Mouse (Mus musculus): ENCODE results near the gene Nucb1.
"Not testable (repeated sequence)": the region's sequence is repeated elsewhere in the genome, so short reads cannot be mapped to it uniquely, and the experiment has no call there.

Nucb1 gene

DNA sequence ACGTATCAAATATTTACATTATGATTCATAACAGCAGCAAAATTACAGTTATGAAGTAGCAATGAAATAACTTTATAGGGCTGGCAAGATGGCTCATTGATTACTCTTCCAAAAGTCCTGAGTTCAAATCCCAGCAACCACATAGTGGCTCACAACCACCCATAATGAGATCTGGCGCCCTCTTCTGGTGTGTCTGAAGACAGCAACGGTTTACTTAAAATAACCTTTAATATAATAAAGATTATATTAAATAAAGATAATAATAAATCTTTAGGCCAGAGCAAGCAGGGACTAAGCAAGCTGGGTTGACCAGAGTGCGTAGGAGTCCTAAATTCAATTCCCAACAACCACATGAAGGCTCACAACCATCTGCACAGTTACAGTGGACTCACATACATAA is 47.3 kb downstream of the Nucb1 start:
- in situ Hi-C loops (cut with MboI, MseI): not testable (repeated sequence)

DNA sequence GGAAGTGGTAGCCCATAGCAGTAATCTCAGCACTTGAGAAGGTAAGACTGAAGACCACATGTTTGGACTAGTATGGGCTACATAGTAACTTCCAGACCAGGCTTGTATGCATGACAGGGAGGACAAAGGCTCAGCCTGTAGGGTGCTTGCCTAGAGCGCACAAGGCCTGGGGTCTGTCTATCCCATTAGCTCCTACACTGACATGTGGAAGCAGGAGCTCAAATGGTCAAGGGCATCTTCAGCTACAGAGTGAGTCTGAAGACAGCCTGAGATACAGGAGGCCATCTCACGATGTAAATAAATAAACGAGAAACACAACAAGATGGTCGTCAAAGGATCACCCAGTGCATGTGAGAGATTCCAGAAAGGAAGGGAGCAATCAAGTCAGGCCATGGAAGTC is 47.9 kb downstream of the Nucb1 start:
- in situ Hi-C loops (cut with MboI, MseI): no loop called here

DNA sequence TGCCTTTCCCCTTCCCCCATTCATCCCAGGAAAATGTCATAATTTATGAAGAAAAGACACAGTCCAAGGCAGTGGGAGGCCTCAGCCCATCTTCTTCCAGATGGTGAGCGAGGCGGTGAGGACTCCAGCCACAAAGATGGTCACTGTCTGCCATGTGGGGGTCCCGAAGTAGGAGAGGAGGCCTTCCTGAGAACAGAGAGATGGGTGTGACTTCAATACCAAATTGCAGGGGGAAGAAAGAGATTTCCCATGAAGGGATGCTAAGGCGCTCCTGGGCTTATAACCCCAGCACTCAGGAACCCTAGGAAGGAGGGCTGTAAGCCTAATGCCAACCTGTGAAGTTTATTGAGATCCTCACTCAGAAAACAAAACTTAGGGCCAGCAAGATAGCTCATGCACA is 48.4 kb downstream of the Nucb1 start:
- in situ Hi-C loops (cut with MboI, MseI): no loop called here

DNA sequence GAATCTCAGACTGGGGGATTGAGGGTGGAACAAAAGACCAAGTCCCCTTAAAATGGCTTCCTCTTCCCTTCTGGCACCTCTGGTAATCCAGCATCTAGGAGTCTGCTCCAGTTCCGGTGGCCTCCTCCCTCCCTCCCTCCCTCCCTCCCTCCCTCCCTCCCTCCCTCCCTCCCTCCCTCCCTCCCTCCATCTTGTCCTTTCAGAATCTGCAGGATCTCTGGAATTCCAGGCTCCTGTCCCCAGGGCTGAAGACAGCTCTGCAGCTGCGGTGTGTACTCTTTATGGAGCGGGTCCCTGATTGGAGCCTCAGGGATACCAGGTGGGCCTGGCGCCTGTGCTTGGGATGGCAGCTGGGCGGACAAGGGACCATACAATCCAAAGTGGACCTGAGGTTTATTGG is 48.9 kb downstream of the Nucb1 start:
- in situ Hi-C loops (cut with MboI, MseI): no loop called here

DNA sequence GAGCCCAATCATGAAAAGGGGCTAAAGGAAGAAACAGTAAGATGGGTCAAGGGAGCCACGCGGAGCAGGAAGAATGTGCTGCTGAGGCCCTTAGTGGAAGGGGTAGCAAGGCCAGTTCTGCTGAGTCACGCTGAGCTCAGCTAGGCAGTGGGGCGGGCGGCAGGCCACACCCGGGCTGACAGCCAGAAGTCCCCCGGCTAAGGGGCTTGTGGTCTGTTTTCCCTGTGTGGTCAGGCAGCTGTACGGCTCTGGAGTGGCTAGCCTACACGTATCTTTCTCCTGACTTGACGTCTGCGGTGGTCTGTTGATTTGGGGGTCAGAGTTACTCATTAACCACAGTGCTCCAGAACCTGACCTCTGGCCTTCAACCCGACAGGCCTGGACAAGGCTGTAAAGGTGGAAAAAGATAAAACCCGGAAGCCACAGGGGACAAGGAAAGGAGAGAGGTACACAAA is 49.3 kb downstream of the Nucb1 start:
- in situ Hi-C loops (cut with MboI, MseI): no loop called here

DNA sequence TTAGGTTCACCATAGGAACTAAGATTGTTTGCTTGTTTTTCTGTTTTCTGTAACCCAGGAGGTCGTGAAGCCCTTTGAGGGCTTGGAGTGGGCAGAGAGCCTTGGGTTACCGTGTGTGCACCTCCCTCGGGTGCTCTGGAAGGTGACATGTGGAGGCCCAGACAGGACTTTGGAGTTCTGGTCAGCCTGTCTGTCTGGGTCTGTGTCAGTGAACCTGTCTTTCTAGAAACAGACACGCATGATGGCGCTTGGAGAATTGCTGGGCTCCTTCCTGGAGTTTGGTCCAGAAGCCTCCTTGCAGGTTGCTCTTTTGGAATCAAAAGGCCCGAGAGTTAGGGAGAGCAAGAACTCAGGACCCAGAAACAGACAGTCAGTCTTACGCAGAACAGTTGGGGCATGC is 49.8 kb downstream of the Nucb1 start:
- in situ Hi-C loops (cut with MboI, MseI): no loop called here

DNA sequence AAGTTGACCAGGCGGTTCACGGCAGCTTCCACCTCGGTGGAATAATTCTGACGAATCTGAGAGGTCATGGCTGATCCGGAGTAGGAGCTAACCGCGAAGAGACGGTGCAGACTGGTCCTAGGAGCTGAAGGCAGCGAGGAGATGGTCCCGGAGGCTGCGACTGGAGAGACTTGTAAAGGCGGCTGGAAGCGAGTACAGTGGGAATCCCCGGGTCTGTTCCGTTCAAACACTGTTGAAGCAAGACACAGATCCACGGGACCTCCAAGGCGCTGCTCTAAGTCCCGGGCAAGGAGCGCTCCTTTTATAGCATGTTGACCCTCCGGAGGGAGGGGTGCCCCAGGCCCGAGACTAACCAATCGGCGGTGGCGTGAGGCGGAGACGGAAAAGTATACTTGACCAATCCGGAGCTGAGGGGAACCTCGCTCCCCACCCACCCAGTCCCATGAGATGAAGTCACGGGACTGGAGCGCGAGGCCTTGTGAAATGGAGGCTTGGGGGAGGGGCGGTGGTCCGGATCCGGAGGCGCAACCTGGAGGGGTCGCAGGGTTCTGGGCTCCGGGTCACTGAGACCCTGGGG is 50.6 kb downstream of the Nucb1 start, which contains the start of gene Ftl1:
Gene Ftl1, minus strand, starts transcription at position 321 of the 577 bp plus-strand sequence.
- in situ Hi-C loops (cut with MboI, MseI): not testable (repeated sequence)

DNA sequence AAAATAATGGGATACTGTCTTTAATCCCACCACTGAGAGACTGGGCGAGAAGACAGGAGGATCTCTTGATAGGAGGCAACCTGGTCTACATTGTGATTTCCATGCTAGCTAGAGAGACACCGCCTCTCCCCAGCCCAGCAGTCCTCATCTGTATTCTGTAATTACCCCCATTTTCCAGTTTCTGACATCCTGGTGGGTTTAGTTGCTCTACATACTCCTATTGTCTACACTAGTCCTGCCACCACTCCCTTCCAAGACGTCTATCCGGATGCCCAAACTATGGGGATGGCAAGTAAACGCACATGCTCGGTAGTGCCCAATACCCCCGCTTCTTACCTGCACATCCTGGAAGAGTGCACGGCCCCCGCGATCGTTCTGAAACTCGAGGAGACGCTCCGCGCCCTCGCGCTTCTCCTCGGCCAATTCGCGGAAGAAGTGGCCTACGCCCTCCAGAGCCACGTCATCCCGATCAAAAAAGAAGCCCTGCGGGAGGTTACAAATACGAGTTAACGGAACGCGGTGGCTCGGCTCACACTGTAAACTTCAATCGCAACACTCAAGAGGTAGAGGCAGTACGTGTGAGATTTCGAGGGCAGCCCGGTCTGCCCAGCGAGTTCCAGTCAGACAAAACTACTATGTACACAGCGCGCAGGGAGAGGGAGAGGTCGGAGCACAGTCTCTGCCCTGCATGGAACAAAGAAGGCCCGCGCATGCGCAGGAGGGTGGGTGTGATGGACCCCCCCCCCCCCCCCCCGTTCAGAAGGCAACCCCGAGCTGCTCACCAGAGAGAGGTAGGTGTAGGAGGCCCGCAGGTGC is 51.2 kb downstream of the Nucb1 start:
- in situ Hi-C loops (cut with MboI, MseI): no loop called here

DNA sequence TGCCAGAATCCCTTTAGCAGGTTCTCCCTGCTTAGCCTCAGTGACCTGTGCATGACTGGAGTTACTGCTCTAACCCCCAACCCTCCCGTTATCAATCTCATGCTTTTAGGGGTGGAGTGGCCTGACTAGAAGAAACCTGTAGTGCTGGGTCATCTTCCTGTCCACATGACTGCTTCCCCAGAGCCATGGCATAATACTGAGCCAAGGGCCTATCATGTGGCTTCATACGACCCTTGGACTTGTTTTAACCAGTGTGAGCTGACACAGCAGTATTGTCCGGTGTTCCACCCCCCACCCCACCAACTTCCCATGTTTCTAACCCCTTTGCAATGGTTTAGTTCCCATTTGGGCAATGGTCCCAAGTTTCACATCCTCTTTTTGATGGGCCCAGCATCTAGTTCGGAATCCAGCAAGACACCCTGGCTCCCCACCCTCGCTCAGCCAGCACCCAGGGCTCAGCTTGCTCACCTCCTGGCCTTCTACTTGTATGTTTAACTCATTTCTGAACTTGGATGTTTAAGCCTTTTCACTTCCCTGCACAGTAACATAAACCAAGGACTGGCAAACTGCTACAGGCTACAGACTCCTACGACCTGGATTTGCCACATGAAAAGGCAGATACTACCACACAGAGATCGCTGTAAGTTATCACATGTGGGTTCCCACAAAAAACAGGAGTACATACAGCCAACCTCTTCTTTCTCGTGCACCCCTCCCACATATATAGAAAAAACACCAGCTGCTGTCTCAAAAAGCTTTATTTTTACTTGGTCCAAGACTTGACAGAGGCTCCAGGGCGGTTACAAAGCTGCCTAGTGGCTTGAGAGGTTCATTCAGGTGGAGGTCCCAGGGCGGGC is 52.8 kb downstream of the Nucb1 start:
- in situ Hi-C loops (cut with MboI, MseI): no loop called here

DNA sequence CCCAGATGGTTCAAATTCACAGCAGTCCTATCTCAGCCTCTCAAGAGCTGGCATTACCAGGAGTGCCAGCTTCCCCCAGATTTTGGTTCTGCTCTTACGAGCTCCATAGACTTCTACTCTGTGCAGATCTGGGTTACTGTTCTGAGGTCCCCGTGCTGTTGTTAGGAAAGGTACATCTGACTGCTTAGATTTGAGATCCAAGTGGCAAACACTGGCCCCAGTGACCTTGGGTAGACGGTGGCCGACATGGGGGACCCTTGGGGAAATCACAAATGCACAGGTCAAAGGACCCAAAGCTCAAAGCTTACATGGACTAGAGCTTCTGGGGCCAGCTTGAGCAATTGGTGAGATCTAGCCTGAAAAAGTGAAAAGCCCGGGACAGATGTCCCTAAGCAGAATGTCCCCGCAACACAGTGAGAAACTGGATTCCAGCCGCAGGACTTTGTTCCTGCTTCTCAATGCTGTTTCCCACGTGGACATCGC is 53.4 kb downstream of the Nucb1 start:
- in situ Hi-C loops (cut with MboI, MseI): no loop called here

DNA sequence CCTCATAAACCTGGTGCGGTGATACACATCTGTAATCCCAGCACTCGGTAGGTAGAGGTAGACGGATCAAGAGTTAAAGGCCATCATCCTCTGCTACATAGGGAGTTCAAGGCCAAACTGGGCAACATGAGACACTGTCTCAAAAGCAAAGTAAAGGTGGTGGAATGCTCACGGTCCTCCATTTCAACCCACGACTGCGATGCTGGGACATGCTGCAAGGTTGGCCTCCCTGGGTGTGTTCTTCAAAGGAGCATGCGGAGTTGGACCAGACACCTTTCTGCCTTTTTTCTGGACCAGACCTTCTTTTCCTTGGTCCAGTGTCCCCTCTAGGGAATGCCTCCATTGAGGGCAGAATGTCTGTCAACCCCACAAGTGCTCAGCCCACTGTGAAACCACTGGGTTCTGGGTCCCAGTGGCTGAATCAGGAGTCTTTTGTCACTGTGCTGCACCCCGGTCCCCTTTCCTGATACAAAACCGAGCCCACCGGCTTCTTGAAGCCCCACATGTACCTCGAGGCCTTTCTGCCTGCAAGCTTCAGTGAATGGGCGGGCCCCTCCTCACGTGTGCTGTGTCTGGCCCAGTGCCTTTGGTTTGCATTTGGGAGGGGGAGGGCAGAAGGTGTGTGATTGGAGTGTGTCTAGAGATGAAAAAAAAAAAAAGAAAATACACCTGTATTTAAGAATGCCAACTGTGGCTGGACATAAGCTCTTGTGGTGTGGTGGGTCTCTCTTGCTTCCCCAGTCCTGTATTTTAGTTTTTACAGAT is 54.1 kb downstream of the Nucb1 start:
- in situ Hi-C loops (cut with MboI, MseI): no loop called here

DNA sequence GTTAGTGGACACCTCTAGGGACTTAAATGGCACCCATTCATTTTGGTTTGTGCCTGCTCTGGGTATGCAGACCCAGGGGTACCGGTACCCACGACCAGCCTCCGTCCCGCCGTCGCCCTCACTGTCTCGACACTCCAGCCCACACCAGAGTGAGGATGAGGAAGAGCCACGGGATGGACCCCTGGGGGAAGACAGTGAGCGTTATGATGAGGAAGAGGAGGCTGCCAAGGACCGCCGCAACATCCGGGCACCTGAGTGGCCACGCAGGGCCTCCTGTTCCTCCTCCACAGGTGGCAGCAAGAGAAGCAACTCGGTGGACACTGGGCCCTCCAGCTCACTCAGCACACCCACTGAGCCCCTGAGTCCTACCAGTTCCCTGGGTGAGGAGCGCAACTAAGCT is 55.2 kb downstream of the Nucb1 start:
- in situ Hi-C loops (cut with MboI, MseI): no loop called here

DNA sequence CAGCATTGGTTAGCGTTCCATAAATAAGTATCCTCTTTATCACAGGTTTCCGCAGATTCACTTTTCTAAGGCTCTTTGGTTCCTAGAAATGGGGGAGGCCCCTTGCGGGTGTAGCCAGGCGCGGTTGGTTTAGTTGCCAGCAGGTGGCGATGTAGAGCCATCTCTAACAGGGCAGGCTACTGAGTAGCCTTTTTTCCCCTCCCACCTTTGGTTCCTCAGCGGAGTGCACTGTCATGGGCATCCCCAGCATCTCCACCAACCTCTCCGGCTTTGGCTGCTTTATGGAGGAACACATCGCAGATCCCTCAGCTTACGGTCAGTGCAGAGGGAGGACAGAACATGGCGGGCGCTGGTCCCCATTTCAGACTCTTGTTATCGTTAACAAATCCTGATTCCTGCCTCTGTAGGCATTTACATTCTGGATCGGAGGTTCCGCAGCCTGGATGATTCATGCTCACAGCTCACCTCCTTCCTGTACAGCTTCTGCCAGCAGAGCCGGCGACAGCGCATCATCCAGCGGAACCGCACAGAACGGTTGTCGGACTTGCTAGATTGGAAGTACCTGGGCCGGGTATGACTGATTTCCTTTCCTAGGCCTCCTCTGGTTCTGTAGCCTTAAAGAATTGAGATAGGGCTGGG is 58.7 kb downstream of the Nucb1 start:
- in situ Hi-C loops (cut with MboI, MseI): no loop called here

DNA sequence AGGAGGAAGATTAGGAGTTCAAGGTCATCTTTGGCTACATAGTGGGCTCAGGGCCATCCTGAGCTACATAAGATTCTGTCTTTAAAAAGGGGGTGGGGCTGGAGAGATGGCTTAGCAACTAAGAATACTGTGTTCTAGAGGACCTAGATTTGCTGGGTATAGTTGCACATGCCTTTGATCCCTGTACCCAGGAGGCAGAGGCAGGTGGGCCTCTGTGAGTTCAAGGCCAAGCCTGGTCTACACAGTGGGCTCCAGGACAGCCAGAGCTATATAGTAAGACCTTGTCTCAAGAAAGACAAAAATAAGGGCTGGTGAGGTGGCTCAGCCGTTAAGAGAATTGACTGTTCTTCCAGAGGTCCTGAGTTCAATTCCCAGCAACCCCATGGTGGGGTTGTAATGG is 60.2 kb downstream of the Nucb1 start:
- in situ Hi-C loops (cut with MboI, MseI): no loop called here

DNA sequence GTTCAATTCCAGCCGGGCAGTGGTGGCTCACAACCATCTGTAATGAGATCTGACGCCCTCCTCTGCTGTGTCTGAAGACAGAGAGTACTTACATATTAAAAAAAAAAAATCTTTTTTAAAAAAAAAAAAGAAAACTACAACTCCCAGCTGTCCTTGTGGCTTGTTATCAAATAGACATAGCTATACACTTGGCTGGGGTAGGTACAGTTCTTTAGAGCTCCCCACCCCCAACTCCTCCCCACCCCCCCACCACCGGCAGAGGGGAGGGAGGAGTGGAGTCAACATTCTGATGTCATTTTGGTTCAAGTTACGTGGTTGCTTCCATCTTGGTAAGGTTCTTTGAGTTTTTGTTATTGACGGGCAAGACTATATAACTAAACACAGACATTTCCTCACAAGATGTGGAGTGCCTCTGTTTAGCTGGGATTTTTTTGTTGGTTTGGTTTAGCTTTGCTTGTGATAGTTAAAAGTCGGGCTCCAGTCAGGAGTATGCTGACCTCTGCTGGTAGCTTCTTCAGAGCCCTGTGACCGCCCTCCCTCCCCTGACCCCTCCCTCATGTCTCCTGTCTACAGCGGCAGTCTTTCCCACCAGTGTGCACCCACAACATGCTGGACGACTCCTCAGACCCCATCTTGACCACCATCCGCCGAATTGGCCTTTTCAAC is 62.7 kb downstream of the Nucb1 start:
- in situ Hi-C loops (cut with MboI, MseI): no loop called here

DNA sequence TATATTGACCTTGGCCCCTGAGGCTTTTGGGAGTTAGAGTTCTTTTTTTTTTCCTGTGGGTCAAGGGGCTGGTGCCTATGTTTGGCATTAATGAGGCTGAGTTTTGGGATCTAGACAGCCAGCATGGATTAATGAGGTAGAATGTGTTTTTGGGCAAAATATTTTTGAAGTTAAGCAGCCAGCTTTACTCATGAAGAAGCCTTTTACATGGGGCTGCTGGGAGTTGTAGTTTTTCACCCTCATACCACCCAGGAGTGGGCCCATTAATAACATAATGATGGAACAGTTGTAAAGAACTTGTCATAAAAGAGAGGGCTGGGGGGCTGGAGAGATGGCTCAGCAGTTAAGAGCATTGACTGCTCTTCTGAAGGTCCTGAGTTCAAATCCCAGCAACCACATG is 63.6 kb downstream of the Nucb1 start:
- in situ Hi-C loops (cut with MboI, MseI): no loop called here

DNA sequence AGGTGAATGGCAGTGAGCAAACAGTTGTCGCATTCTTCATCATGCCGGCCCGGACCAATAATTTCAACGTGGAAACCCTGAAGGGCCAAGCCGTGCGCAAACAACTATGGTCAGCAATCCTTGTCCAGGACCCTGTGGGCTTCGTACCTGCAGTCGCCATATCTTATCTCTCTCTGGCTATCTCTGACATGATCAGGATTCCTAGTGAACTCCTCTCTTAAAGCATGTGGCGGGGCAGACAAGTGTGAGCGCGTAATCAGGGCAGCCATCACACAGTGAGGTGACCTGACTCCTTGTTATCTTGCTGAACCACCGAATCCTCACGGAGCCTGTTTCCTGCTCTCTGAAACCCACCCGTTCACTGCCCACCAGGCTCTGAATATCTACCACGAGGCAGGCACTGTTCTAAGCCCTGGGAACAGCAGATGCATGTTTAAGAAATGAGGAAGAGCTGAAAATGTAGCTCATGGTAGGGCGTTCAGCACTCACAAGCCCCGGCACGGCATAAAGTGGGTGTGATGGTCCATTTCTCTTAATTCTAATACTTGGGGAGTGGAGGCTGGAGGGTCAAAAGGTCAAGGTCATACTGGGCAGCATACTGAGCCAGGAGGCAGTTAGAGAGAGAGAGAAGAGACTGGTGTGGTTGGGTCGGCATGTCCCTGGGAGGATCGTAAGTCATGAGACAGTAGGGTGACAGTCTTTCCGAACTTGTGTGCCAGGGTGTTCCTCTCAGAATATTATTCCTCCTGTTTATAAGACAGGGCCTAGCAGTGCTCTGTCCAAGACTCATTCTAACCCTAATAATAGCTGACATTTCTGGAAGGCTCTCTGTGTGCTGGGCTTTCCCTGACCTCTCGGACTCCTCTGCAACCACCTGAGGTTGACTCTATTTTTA is 66.4 kb downstream of the Nucb1 start:
- in situ Hi-C loops (cut with MboI, MseI): no loop called here

All from regulatory T cell (primary cell).